Mouse (Mus musculus) ES-Bruce4 (cell line): ENCODE results near the gene Dot1l.

Experiments
- CTCF ChIP-seq: IDR thresholded peaks from one replicate; pipeline ENCODE4 v1.8.1; 2011; ENCODE audit warnings: low read depth, low read length
- EP300 ChIP-seq: IDR thresholded peaks from 2 replicates; pipeline ENCODE4 v1.6.1; 2011; ENCODE audit warnings: low read depth, low read length; ENCODE audit not compliant: insufficient read depth
- POLR2A ChIP-seq: IDR thresholded peaks from one replicate; pipeline ENCODE4 v1.8.1; 2011; ENCODE audit warnings: low read length; ENCODE audit not compliant: insufficient read depth

GRCm38 (mm10) chr10:80839848-80840247, 84.8 kb downstream of the Dot1l start:
- TF ChIP-seq POLR2A = no peak
- TF ChIP-seq EP300 = no peak
- no peak for TF ChIP-seq CTCF
